Mouse (Mus musculus) spleen, embryonic (tissue): Measurements from ENCODE around the gene Rffl.

Source experiments
- CTCF ChIA-PET: fragments of 350-600 bp; sonication (Branson Sonifier 250); formaldehyde crosslinking; loops from one replicate; lab custom pipeline; 2022; lab: Charles Lee

Gene Rffl

GRCm38 (mm10) chr11:82782197-82782596 lies 88.8 kb downstream of the Rffl start:
- CTCF ChIA-PET, result interaction anchor here (0.9 kb wide), 1 partner anchor 12 kb away, joined by 3 read pairs; no protein-coding TSS in a partner anchor

- CTCF ChIA-PET, result interaction anchor here (0.9 kb wide), 1 partner anchor 13 kb away, joined by 3 read pairs; no protein-coding TSS in a partner anchor
These were observed 89.8 kb downstream of the Rffl start, which contains the start of gene Lig3 for GRCm38 (mm10) chr11:82780983-82781903. Gene Lig3, plus strand, starts transcription at chr11:82781108.

GRCm38 (mm10) chr11:82780134-82780533 lies 90.9 kb downstream of the Rffl start:
- CTCF ChIA-PET, result no interaction called here

GRCm38 (mm10) chr11:82764438-82764924 lies 106.5 kb downstream of the Rffl start:
- CTCF ChIA-PET, result no interaction called here

- CTCF ChIA-PET, result no interaction called here
These were observed 107.1 kb downstream of the Rffl start, which contains the start of the genes Cct6b and Zfp830 for GRCm38 (mm10) chr11:82763742-82764437. Gene Cct6b, minus strand, starts transcription at chr11:82764321. Gene Zfp830, plus strand, starts transcription at chr11:82764345.

- CTCF ChIA-PET, result no interaction called here
These were observed 107.7 kb downstream of the Rffl start for GRCm38 (mm10) chr11:82763261-82763660.

- CTCF ChIA-PET, result no interaction called here
These were observed 108.7 kb downstream of the Rffl start for GRCm38 (mm10) chr11:82762286-82762829.

GRCm38 (mm10) chr11:82755919-82756318 lies 115.1 kb downstream of the Rffl start:
- CTCF ChIA-PET, result interaction anchor here (0.7 to 1.0 kb wide), 2 partner anchors 43 to 135 kb away, joined by 3 to 4 read pairs; no protein-coding TSS in a partner anchor
